Mouse (Mus musculus) testis, adult 2 months (tissue): Measurements from ENCODE around the gene Rai14. TPM values are rescaled to one million over a fixed set of nuclear protein-coding genes. Genes with fewer than 3 reads are reported as not detected.

Experiments
- H3K27ac ChIP-seq: fragments of 200-500 bp; 2 replicates; pipeline ENCODE4 v1.5.1; 2012; ENCODE audit warnings: low read depth, low read length; ENCODE audit not compliant: control insufficient read depth, insufficient read depth
- H3K27me3 ChIP-seq: fragments of 200-500 bp; 2 replicates; pipeline ENCODE4 v1.6.1; 2012; ENCODE audit warnings: mild to moderate bottlenecking, low read length, moderate library complexity; ENCODE audit not compliant: control insufficient read depth, insufficient read depth
- H3K36me3 ChIP-seq: fragments of 200-500 bp; 2 replicates; pipeline ENCODE4 v1.6.1; 2012; ENCODE audit warnings: mild to moderate bottlenecking, low read length; ENCODE audit not compliant: control insufficient read depth, insufficient read depth
- H3K4me1 ChIP-seq: fragments of 200-500 bp; 2 replicates; pipeline ENCODE4 v1.6.1; 2012; ENCODE audit warnings: low read length; ENCODE audit not compliant: control insufficient read depth, insufficient read depth
- H3K4me3 ChIP-seq: fragments of 200-500 bp; 2 replicates; pipeline ENCODE4 v1.5.1; 2012; ENCODE audit warnings: low read depth, mild to moderate bottlenecking, low read length, moderate library complexity, mixed read lengths; ENCODE audit not compliant: control insufficient read depth
- CTCF ChIP-seq: fragments of 200-500 bp; IDR thresholded peaks from 2 replicates; pipeline ENCODE4 v1.5.1; 2012; ENCODE audit warnings: low read depth, mild to moderate bottlenecking, inconsistent platforms, low read length, moderate library complexity; ENCODE audit not compliant: control insufficient read depth, insufficient read depth, insufficient replicate concordance
- POLR2A ChIP-seq: fragments of 200-500 bp; IDR thresholded peaks from 2 replicates; pipeline ENCODE4 v1.6.1; 2012; ENCODE audit warnings: low read depth, mild to moderate bottlenecking, inconsistent platforms, low read length, moderate library complexity; ENCODE audit not compliant: control insufficient read depth
- polyA plus RNA-seq: library from polyadenylated mRNA; depleted of rRNA; stranded (reverse); fragments of >200 nt; gene quantifications from 2 replicates; pipeline ENCODE4 v1.2.3, GENCODE M21; 2012

The Rai14 gene
- polyA plus RNA-seq, 1 experiment, result 80.0 TPM

DNA sequence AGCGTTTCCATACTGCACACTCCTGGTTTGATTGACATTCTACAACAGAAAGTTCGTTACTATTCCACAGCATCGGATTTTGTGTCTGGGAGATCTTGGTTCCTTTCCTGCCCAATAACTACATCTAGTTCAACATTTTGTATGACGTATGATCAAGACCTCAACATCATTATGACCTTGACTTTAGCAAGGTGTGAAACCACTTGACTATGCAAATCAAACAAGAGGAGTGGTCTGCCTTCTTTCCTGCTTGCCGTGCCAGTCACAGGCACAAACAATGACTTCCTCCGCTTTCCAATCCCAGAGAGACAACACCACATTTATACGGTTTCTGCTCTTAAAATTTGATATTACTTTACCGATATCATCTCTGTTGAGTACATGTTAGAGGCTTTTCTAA is 48.6 kb downstream of the Rai14 start:
- no peaks in the 10 kb centered on the region for H3K27me3 ChIP-seq
- H3K27ac ChIP-seq, result no peak overlapping the region; the same call in 1 of the 2 replicates
- H3K4me3 ChIP-seq, result no peak overlapping the region
- H3K36me3 ChIP-seq, result no peaks in the 10 kb centered on the region
- TF ChIP-seq CTCF (no peak), POLR2A (no peak)
- peaks cover 2% of the 10 kb centered on the region; the same call in 1 of the 2 replicates for H3K4me1 ChIP-seq

DNA sequence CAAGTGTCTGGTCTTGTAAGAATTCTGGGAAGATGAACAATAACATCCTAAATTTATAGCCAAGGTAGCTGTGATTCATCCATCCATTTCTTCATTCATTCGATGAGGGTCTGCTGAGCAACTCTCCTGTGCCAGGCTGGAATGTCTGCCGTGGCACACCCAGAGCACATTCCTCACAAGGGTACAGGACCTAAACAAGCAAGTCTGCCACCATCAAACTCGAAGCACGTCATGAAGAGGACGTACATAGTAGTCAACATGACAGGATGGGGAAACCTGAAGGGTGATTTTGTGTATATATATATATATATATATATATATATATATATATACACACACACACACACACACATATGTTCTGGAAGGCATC is 49.9 kb downstream of the Rai14 start:
- peaks cover 2% of the 10 kb centered on the region; the same call in 1 of the 2 replicates for H3K4me1 ChIP-seq
- TF ChIP-seq POLR2A (no peak), CTCF (no peak)
- no peaks in the 10 kb centered on the region for H3K36me3 ChIP-seq
- no peak overlapping the region for H3K4me3 ChIP-seq
- H3K27ac ChIP-seq, result 0 out of 2 replicates have a peak overlapping the region, but pooled peaks have one; percentile 55
- no peaks in the 10 kb centered on the region for H3K27me3 ChIP-seq

DNA sequence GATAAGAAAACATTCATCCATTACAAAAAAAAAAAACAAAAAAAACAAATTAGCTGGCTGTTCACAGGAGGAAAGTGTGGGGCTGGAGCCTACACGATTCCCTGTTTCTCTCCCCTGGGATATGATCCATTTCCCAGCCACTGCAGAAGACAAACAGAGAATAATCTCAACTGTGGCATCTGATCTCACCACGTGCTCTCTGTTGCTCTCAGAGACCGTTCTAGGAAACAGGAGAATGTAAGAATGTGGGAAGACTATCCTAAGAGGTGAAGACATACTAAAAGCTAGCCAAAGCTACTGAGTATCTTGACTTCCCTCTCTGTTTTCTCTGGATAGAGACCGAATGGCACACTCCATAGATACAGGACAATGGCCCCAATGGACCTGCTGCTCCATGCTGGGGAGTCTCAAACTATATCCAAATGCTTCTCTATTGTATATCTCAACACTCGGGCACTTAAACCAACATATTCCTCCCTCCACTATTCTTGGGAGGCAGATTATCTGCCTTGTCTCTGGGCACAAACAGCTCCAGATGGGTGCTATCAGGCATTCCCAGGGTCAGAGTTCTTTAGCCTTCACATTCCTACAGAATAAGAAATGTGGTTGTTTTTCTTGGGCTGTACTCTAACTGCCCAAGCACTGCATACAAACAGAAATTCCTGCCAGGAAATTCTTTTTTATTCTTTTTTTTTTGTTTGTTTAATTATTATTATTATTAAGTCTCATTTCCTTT is 50.5 kb downstream of the Rai14 start:
- Histone ChIP-seq H3K27me3 (no peaks in the 10 kb centered on the region), H3K27ac (peak overlapping the region; percentile 71), H3K4me1 (peaks cover 2% of the 10 kb centered on the region; the same call in 1 of the 2 replicates), H3K4me3 (no peak overlapping the region), H3K36me3 (no peaks in the 10 kb centered on the region)
- TF ChIP-seq POLR2A (no peak), CTCF (no peak)

DNA sequence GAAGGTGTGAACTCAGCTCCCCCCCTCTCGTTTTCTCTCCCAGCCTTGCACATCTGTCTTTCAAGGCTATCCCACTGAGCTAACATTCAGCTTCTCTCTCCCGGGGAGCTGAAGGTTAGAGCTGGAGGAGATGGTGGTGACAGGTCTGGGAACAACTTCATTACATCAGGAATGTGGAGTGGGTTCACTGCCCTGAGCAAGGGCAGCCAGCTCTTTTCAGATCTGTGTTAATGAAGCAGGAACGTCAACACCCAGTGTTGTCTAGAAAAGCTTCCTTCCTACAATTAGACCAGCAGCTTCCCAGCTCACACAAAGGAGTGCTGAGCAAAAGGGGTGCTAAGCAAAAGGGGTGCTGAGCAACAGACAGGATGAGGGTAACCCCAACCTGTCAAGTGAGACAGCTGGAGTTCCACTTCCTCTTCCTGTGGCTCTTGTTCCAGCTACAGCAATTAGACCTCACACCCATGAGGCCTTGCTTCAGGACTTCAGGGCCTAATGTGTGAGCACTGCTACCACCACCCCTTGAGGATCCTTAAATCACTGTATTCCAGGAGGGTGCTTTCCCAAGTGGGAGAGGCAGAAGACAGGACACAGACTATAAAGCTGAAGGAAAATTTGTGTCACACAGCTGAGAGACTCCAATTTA is 52.3 kb downstream of the Rai14 start:
- TF ChIP-seq CTCF (no peak), POLR2A (no peak)
- H3K27ac ChIP-seq, result peak overlapping the region; percentile 32

DNA sequence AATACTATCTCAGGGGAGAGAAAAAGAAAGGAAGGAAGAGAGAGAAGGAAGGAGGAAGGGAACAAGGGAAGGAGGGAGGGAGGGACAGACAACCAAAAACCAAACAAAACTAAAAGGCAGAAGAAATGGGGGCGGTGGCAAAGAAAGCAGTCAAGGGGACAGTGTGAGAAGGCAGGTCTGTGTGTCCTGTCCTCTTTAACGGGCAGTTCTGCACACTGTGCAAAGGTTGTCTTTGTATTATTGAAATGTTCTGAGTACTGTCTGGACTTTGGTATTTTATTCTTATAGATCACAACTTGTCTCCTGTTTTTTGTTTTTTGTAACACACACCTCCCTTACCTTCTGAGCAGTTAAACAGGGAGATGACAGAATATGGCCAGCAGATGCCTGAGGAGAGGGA is 55.6 kb downstream of the Rai14 start:
- Histone ChIP-seq H3K36me3 (no peaks in the 10 kb centered on the region), H3K4me1 (peaks cover 2% of the 10 kb centered on the region; the same call in 1 of the 2 replicates), H3K4me3 (no peak overlapping the region), H3K27ac (no peak overlapping the region), H3K27me3 (no peaks in the 10 kb centered on the region)
- TF ChIP-seq CTCF, result no peak

More for the DNA sequence above, 52.3 kb downstream of the Rai14 start:
- H3K27me3 ChIP-seq, result no peaks in the 10 kb centered on the region
- no peaks in the 10 kb centered on the region for H3K36me3 ChIP-seq
- H3K4me3 ChIP-seq, result no peak overlapping the region
- H3K4me1 ChIP-seq, result peaks cover 2% of the 10 kb centered on the region; the same call in 1 of the 2 replicates

DNA sequence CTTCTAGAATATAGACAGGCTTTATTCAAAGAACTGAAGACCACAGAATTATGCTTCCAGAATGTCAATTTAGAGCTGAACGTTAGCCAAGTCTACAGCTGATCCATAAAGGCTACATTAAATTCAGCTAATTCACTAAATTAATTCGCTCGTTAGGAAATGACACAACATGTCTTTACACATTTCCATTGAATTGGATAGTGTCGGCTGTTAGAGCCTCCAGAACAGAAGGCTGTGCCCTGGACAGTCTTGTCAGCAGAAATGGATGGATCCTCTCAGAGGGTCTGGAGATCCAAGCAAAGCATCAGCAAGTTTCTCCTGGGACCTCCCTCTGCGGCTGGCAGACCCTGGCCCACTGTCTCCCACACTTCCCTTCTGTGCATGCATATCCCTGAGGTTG is 58.3 kb downstream of the Rai14 start:
- Histone ChIP-seq H3K4me1 (no peaks in the 10 kb centered on the region), H3K27ac (no peak overlapping the region), H3K36me3 (no peaks in the 10 kb centered on the region), H3K4me3 (no peak overlapping the region), H3K27me3 (no peaks in the 10 kb centered on the region)
- TF ChIP-seq POLR2A (no peak), CTCF (no peak)

DNA sequence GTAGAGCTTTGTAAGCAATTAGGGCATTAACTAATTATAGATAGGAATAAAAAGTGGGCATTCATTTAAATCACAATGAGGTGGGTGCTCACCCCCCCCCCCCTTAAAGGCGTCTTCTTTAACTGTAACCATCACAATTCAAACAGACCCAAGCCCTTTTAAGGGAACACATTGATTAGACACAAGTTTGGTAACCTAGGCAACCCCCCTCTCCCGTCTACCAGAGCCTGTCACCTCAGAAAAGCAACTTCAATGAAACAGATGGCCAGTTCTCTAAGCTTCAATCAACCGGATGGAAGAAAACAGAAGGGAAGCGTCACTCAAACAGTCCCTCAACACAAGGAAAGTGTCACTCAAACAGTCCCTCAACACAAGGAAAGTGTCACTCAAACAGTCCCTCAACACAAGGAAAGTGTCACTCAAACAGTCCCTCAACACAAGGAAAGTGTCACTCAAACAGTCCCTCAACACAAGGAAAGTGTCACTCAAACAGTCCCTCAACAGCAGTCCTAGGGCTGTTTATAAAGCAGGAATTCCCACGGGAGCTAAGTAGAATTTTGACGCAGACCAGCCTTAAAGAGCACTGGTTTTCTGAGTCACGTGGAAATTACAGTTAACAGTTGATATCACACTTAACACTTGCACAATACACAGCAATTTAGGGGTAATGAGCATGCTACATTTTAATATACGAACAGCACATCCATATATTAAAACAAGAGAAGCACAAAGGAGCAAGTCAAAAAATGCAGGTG is 59.1 kb downstream of the Rai14 start:
- no peaks in the 10 kb centered on the region for H3K27me3 ChIP-seq
- H3K27ac ChIP-seq, result no peak overlapping the region
- H3K4me3 ChIP-seq, result no peak overlapping the region
- H3K4me1 ChIP-seq, result no peaks in the 10 kb centered on the region
- no peaks in the 10 kb centered on the region for H3K36me3 ChIP-seq
- TF ChIP-seq CTCF (no peak), POLR2A (no peak)
